Mouse (Mus musculus) liver, embryonic 14.5 days (tissue): ENCODE measurements at regions not wholly inside any gene's neighbourhood (a gene's known extent, or its start where the extent isn't known, plus 50 kb on each side); places are given as distances from the start of the nearest gene placed in this dataset.

Experiments used
- CTCF ChIP-seq: IDR thresholded peaks from 2 replicates; pipeline ENCODE4 v1.5.1; 2016; ENCODE audit warnings: antibody characterized with exemption, low read depth, control low read depth
- EP300 ChIP-seq: IDR thresholded peaks from 2 replicates; pipeline ENCODE4 v1.6.1; 2016; ENCODE audit warnings: antibody characterized with exemption, low read depth

GRCm38 (mm10) chr15:88491091-88491366 is 109.1 kb upstream of the Zdhhc25 start:
- TF ChIP-seq CTCF: no peak
- no peak for TF ChIP-seq EP300
